ENCODE assay signal across 10 mouse cellular contexts in genomic region chr2:123813182-123813949, GRCm38 (mm10).
DNase-seq lines count a peak whose midpoint lies in the region; ATAC-seq and TF ChIP-seq lines count a peak whose summit lies in the region.
"Had no signal": no experiment of that assay in that cellular context is flagged by ENCODE, and none has a peak within 500 bp of the region (broad histone marks: within the 10 kb centered on the region; RNA-seq: fewer than 3 reads in every experiment).

No protein-coding gene starts in this region.

- peak; percentile 94 for ATAC-seq in forebrain, postnatal 0 days
- peak; percentile 93 for ATAC-seq in neural tube, embryonic 15.5 days (ENCODE audit: low FRiP score)
- no peak for ATAC-seq in erythroblast, adult 5-6 weeks (replicated peaks; ENCODE audit: low FRiP score, poor library complexity, severe bottlenecking)

- DNase-seq in adrenal gland, adult 2 months = peak; percentile 2
- no peak for DNase-seq in adrenal gland, adult 8-10 months
- peak; percentile 63 for DNase-seq in forebrain, postnatal 0 days
- peak in 1 of 2 experiments; percentile 23 for DNase-seq in left cerebral cortex, adult 2 months (ENCODE audit: extremely low spot score in 1 of 2, low spot score in 2 of 2)
- DNase-seq in spleen, postnatal 36 days (ENCODE audit: low spot score in 2 of 2) = no peak
- no peak for DNase-seq in spleen, postnatal 14 days (ENCODE audit: low spot score in 2 of 2)
- DNase-seq: kidney, postnatal 14 days had no signal

- no peaks in the 10 kb centered on the region for H3K36me3 ChIP-seq in forebrain, postnatal 0 days (ENCODE audit: insufficient read depth)
- no peaks in the 10 kb centered on the region for H3K36me3 ChIP-seq in neural tube, embryonic 15.5 days

- H3K9me3 ChIP-seq in forebrain, postnatal 0 days (ENCODE audit: low read length) = no peaks in the 10 kb centered on the region
- H3K9me3 ChIP-seq in neural tube, embryonic 15.5 days (replicated peaks) = no peaks in the 10 kb centered on the region

- no peak for TF ChIP-seq CTCF in forebrain, postnatal 0 days (IDR thresholded peaks at IDR 0.05; ENCODE audit: low read depth)
- TF ChIP-seq CTCF in left cerebral cortex, adult 2 months (IDR thresholded peaks at IDR 0.05) = no peak

- intact Hi-C loops in left cerebral cortex, adult 2 months (cut with DNase I) = loop anchor here (10.0 kb wide), 1 partner anchor 429 kb away; no protein-coding TSS in a partner anchor

- peak overlapping the region; percentile 14; the same call in 1 of the 2 replicates for H3K4me2 ChIP-seq in forebrain, postnatal 0 days (ENCODE audit: low read depth)
- peak overlapping the region; percentile 40 for H3K4me2 ChIP-seq in neural tube, embryonic 15.5 days

- H3K9ac ChIP-seq in forebrain, postnatal 0 days = no peak overlapping the region
- no peak overlapping the region for H3K9ac ChIP-seq in neural tube, embryonic 15.5 days (replicated peaks)

- H3K4me1 ChIP-seq in forebrain, postnatal 0 days (ENCODE audit: insufficient read depth) = 0 out of 2 replicates have a peak, but pooled peaks cover 6% of the 10 kb centered on the region
- H3K4me1 ChIP-seq in neural tube, embryonic 15.5 days = peaks cover 10% of the 10 kb centered on the region
- H3K4me1 ChIP-seq: megakaryocyte, embryonic 14.5 days had no signal

- no peak overlapping the region for H3K4me3 ChIP-seq in forebrain, postnatal 0 days (ENCODE audit: low read depth, low read length)
- no peak overlapping the region for H3K4me3 ChIP-seq in left cerebral cortex, adult 2 months
- H3K4me3 ChIP-seq in neural tube, embryonic 15.5 days (replicated peaks) = no peak overlapping the region
- H3K4me3 ChIP-seq: megakaryocyte, embryonic 14.5 days had no signal

- H3K27me3 ChIP-seq in forebrain, postnatal 0 days (ENCODE audit: insufficient read depth, low read length) = no peaks in the 10 kb centered on the region
- H3K27me3 ChIP-seq in neural tube, embryonic 15.5 days (replicated peaks) = no peaks in the 10 kb centered on the region
- H3K27me3 ChIP-seq: megakaryocyte, embryonic 14.5 days had no signal

- peak overlapping the region; percentile 57; the same call in 1 of the 2 replicates for H3K27ac ChIP-seq in forebrain, postnatal 0 days (ENCODE audit: low read depth, low read length)
- peak overlapping the region; percentile 62; the same call in 1 of the 2 replicates for H3K27ac ChIP-seq in left cerebral cortex, adult 2 months
- peak overlapping the region; percentile 73 for H3K27ac ChIP-seq in neural tube, embryonic 15.5 days (replicated peaks)

- 11% methylated on average over 15 of the region's 15 CpGs for WGBS in forebrain, postnatal 0 days
- 15% methylated on average over 15 of the region's 15 CpGs for WGBS in neural tube, embryonic 15.5 days

Comparison
In these comparisons a context has a peak if more than half of its experiments do, and no peak if none do; other contexts are left out.
1. DNase-seq: peak in adrenal gland, adult 2 months (single experiment) and forebrain, postnatal 0 days (single experiment); none in adrenal gland, adult 8-10 months (single experiment), spleen, postnatal 36 days (0 of 2) and spleen, postnatal 14 days (0 of 2).
2. Peak in every context shown above with its lines, with median percentiles within 50 percentile points of each other: H3K27ac ChIP-seq.